Mouse (Mus musculus) forebrain, embryonic 13.5 days (tissue): ENCODE results near the gene Plscr1. TPM values are rescaled to one million over a fixed set of nuclear protein-coding genes. Genes with fewer than 3 reads are reported as not detected.

Experiments
- ATAC-seq: fragments of 200-750 bp; cut with Nextera tagmentation; 2 replicates; pipeline ENCODE4 v1.8.0; 2017
- H3K27ac ChIP-seq: fragments of 300-500 bp; sonication (generic); 2 replicates; pipeline ENCODE4 v1.5.1; 2015; ENCODE audit warnings: inconsistent platforms, mild to moderate bottlenecking, moderate library complexity
- H3K27me3 ChIP-seq: fragments of 300-500 bp; sonication (generic); 2 replicates; pipeline ENCODE4 v1.6.1; 2015; ENCODE audit warnings: mild to moderate bottlenecking, inconsistent platforms
- H3K36me3 ChIP-seq: fragments of 300-500 bp; sonication (generic); 2 replicates; pipeline ENCODE4 v1.6.1; 2015; ENCODE audit warnings: mild to moderate bottlenecking, inconsistent platforms; ENCODE audit not compliant: poor library complexity, severe bottlenecking
- H3K4me1 ChIP-seq: fragments of 300-500 bp; sonication (generic); 2 replicates; pipeline ENCODE4 v1.6.1; 2015; ENCODE audit warnings: inconsistent platforms
- H3K4me2 ChIP-seq: fragments of 300-500 bp; sonication (generic); 2 replicates; pipeline ENCODE4 v1.6.1; 2015; ENCODE audit warnings: inconsistent platforms, mild to moderate bottlenecking, moderate library complexity
- H3K4me3 ChIP-seq: fragments of 300-500 bp; sonication (generic); 2 replicates; pipeline ENCODE4 v1.5.1; 2015; ENCODE audit warnings: mild to moderate bottlenecking, inconsistent platforms
- H3K9ac ChIP-seq: fragments of 300-500 bp; sonication (generic); 2 replicates; pipeline ENCODE4 v1.6.1; 2015; ENCODE audit warnings: mild to moderate bottlenecking, inconsistent platforms
- H3K9me3 ChIP-seq: fragments of 300-500 bp; sonication (generic); replicated peaks from 2 replicates; pipeline ENCODE4 v1.6.1; 2016; ENCODE audit warnings: inconsistent platforms
- WGBS: fragments of 180-500 bp; shearing (Covaris S2); methylation state at CpG from one replicate; pipeline ENCODE4 v1.1.7; 2015; 5-methylcytosine and 5-hydroxymethylcytosine counted together
- polyA plus RNA-seq: library from polyadenylated mRNA; unstranded; fragments of >200 nt; fragmentation: Nextera tagmentation; extraction: Ambion mirVana; gene quantifications from 2 replicates; pipeline ENCODE4 v1.2.1, GENCODE M21; 2015

The Plscr1 gene
- polyA plus RNA-seq, 1 experiment from 2014 or later: 12.5 TPM

DNA sequence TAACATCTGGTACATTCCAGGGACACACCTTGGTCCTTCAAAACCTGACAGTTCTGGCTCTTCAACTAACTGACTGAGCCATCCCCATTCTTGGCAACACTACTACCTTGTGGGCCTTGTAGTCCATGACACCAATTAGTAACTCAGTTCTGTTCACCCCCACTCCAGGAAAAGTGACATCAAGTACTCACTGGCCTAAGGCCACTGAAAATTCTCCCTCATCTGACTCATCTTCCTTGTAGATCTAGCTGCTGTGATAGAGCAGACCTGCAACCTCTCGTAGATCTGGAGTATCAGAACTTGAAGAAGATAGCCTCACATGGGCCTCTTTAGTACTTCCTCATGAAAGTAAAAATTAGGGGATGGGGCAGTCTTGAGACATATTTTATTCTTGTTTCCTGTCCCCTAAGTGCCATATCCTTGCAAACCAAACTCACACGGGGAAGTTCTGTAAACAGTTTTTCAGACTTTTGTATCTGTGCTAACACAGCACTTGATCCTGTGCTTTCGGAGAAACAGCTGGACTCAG lies 23.4 kb upstream of the Plscr1 start:
- H3K4me2 ChIP-seq: no peak overlapping the region
- H3K36me3 ChIP-seq: no peaks in the 10 kb centered on the region
- H3K4me1 ChIP-seq: no peaks in the 10 kb centered on the region
- H3K9ac ChIP-seq: no peak overlapping the region
- 86% methylated on average over 3 of the region's 3 CpGs for WGBS
- H3K9me3 ChIP-seq: no peaks in the 10 kb centered on the region
- no peaks in the 10 kb centered on the region for H3K27me3 ChIP-seq
- no peak for ATAC-seq
- H3K27ac ChIP-seq: no peak overlapping the region
- no peak overlapping the region for H3K4me3 ChIP-seq

DNA sequence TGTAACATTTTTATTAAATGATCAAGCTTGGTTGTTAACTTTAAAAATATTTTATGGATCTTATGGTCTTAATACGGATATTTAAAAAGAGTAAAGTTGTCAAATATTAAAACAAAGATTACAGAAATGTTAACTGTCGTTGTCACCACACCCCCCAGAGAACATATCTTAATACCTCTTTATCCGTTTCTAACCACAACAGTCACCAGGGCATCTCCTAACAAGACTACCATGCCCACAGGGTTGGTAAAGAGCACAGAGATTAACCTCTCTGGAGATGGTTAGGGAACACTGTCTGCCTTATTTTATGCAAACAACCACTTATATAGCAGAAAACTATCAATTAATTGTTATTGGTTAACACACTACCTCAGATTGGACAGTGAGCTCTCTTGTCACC lies 22.8 kb upstream of the Plscr1 start:
- 87% methylated on average over 3 of the region's 3 CpGs for WGBS
- Histone ChIP-seq H3K36me3 (no peaks in the 10 kb centered on the region), H3K4me2 (no peak overlapping the region), H3K4me3 (no peak overlapping the region), H3K27me3 (no peaks in the 10 kb centered on the region), H3K27ac (no peak overlapping the region), H3K4me1 (no peaks in the 10 kb centered on the region), H3K9me3 (no peaks in the 10 kb centered on the region), H3K9ac (no peak overlapping the region)
- no peak for ATAC-seq

DNA sequence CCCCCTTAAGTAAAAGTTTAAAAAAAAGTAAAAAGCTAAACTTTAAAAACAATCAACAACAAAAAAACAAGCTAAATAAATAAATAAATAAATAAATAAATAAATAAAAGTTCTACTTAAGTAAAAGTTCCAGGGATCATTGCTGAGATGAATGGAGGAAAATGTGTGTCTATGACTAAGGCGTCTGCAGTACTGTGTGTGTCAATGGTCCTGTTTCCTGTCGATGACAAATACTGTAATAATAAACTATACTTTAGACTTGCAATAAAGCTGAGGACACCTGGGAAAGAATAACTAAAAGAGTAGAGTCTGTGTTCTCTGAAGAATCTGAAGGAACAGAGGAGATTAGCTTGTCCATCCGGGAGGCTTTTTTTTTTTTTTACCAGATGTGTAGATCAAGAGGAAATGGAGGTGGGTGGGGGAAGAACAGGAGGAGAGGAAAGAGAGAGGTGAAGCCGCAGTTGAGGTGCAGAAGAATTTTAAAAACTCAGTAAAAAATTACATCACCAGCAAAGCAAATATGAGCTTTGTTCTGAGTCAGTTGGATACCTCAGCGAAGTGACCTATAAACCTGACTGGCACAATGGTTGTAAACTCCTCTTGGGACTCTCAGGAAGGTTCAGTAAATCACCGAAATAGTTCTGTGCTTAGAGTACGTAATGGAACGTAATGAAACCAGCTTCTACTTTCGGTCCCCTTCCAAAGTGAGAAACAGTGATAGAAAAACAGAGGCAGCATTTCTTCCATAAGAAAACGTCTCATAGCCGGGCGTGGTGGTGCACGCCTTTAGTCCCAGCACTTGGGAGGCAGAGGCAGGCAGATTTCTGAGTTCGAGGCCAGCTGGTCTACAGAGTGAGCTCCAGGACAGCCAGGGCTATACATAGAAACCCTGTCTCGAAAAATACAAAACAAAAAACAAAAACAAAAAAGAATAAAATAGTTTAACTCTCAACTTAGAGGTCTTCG lies 20.4 kb upstream of the Plscr1 start:
- 93% methylated on average over 16 of the region's 16 CpGs for WGBS
- Histone ChIP-seq H3K27me3 (no peaks in the 10 kb centered on the region), H3K4me2 (no peak overlapping the region), H3K4me3 (no peak overlapping the region), H3K9ac (no peak overlapping the region), H3K4me1 (no peaks in the 10 kb centered on the region), H3K36me3 (no peaks in the 10 kb centered on the region), H3K27ac (no peak overlapping the region), H3K9me3 (no peaks in the 10 kb centered on the region)
- ATAC-seq: no peak

DNA sequence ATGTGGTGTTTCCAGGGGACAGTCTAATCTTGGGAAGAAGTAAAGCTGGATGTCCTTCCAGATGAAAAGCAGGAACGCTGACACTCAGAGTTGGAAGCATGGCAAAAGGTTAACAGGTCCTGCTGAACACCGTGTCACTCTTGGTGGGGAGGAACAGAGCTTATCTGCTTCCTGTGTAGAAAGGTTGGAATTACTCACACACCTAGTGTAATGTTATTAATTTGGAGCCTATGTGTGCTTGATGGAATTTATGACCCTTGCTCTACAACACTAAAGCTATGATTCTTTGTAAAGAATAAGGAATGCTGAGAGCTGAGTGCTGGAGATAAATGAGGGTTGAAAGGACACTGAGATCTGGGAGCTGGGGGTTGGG lies 19.7 kb upstream of the Plscr1 start:
- no peaks in the 10 kb centered on the region for H3K36me3 ChIP-seq
- H3K27ac ChIP-seq: no peak overlapping the region
- H3K4me3 ChIP-seq: no peak overlapping the region
- ATAC-seq: no peak
- WGBS: 86% methylated on average over 2 of the region's 2 CpGs
- H3K27me3 ChIP-seq: no peaks in the 10 kb centered on the region
- H3K4me1 ChIP-seq: no peaks in the 10 kb centered on the region
- H3K4me2 ChIP-seq: no peak overlapping the region
- no peak overlapping the region for H3K9ac ChIP-seq
- no peaks in the 10 kb centered on the region for H3K9me3 ChIP-seq

DNA sequence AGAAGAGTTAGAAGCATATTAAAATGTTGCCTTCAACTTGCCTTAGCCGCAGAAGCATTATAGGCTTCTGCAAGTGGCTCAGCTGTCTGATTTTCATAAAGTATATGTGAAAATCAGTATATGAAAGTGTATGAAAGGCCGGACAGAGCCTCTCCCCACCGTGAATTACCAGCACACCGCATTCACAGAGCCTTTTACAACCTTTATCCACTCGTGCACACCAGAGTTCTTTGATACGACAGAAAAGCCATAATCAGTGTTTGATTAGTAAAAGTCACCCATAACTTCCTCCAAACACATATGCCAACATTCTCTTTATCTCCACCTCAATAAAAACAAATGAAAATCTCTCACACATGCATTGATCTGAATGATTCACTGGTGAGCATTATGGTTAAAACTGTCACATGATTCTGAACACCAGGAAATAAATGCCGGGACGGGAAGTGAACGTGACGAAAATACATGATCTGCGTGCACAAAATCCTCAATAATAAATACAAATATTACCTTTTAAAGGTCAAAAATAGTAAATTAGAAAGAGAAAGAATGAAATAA lies 14.6 kb upstream of the Plscr1 start:
- Histone ChIP-seq H3K36me3 (no peaks in the 10 kb centered on the region), H3K9me3 (no peaks in the 10 kb centered on the region), H3K4me2 (no peak overlapping the region), H3K9ac (no peak overlapping the region), H3K27ac (no peak overlapping the region), H3K4me1 (no peaks in the 10 kb centered on the region), H3K27me3 (no peaks in the 10 kb centered on the region), H3K4me3 (no peak overlapping the region)
- no peak for ATAC-seq
- WGBS: 89% methylated on average over 11 of the region's 11 CpGs

DNA sequence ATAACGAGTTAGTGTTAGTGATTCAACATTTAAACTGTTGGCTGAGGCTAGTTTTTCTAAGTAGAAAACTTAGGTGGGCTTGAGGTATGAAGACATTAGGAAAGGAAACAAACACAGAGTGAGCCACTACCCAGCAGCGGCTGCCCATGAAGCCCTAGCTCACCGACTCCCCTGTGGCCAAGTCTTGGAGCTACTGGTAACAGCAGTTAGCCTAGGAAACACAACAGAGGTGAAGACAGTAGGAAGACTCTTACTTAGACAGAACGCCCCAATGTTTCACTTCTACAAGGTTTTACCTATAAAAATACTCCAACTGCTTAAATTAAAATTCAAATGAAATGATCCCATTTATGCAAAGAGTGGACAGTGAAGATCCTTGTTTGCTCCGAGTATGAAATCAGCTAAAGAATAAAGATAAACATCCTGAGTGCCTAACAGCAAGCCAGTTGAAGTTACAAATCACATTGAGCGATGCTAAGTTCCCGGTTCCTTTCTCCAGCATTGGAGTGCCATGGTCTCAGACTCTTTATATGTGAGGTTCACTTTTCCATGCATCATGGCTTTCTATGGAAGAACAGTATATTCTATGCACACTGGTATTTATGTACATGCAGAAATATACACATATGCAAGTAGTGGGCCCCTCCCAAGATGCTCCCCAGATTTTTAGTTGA lies 640 bp upstream of the Plscr1 start:
- Histone ChIP-seq H3K9me3 (no peaks in the 10 kb centered on the region), H3K27ac (no peak overlapping the region)
- WGBS: 81% methylated on average over 7 of the region's 7 CpGs

DNA sequence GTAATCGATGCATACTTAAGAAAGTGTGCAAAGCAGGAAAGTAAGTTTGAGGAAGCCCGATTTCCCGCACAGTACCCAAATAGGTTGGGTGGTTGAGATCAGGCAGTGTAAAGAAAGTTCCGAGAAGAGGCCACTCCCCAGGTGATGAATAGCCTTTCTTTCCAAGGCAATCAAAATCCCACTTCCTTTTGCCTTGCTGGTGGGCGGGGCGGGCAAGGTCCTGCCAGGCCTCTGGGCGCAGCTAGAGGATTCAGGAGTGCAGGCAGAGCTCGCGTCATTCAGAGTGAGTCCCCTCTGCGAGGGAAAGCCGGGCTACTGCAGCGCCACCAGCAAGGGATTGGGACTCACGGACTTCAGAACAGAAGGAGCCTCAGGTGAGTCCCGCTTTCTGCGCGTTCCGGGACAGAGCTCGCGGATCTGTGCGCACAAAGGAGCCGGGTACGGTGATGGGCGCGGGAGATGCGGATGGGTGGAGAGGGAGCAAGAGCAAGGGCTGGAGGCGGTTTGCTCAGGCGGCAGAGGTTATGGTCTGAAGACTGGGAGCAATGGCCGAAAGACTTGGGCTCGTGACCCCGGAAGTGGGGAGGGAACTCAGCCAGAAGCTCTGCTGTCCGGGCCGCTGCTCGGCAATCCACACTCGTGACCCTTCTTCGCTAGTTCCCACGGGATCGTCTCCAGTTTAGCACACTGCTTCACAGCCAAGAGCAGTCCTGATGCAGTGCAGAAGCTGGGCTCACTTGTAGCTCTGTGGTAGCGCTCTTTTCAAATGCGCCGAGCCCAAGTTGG lies 630 bp downstream of the Plscr1 start:
- Histone ChIP-seq H3K27ac (peak overlapping the region; percentile 27; the same call in 1 of the 2 replicates), H3K27me3 (no peaks in the 10 kb centered on the region), H3K9ac (peak overlapping the region; percentile 74), H3K4me2 (peak overlapping the region; percentile 84), H3K4me3 (peak overlapping the region; percentile 61), H3K4me1 (peaks cover 15% of the 10 kb centered on the region), H3K36me3 (no peaks in the 10 kb centered on the region), H3K9me3 (no peaks in the 10 kb centered on the region)
- WGBS: under 1% methylated on average over 40 of the region's 40 CpGs
- ATAC-seq: peak; percentile 93

More for the DNA sequence above, 640 bp upstream of the Plscr1 start:
- H3K27me3 ChIP-seq: no peaks in the 10 kb centered on the region
- H3K4me2 ChIP-seq: no peak overlapping the region
- H3K9ac ChIP-seq: no peak overlapping the region
- no peak overlapping the region for H3K4me3 ChIP-seq
- peaks cover 15% of the 10 kb centered on the region for H3K4me1 ChIP-seq
- H3K36me3 ChIP-seq: no peaks in the 10 kb centered on the region
- no peak for ATAC-seq

DNA sequence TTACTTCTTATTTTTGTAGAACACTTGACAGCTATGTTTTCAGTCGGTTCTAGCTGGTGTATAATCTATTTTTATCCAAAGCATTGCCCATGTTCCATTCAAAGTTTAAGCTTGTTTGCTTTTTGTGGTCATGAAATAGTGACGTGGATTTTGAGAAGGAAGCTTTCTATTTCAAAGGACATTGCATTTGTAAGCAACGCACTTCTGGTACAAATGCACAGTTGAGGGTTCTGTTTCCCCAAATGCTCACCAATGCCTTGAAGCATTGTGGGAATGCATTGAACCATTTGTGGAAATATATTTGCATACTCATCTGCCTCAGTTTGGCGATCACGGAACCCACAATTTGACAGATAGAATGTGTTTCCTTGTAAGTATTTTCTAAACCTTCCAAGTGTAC lies 3.2 kb downstream of the Plscr1 start:
- ATAC-seq: no peak
- Histone ChIP-seq H3K9ac (no peak overlapping the region), H3K36me3 (no peaks in the 10 kb centered on the region), H3K27ac (no peak overlapping the region), H3K4me3 (no peak overlapping the region), H3K4me2 (no peak overlapping the region), H3K9me3 (no peaks in the 10 kb centered on the region), H3K27me3 (no peaks in the 10 kb centered on the region), H3K4me1 (peaks cover 15% of the 10 kb centered on the region)
- 83% methylated on average over 5 of the region's 5 CpGs for WGBS

DNA sequence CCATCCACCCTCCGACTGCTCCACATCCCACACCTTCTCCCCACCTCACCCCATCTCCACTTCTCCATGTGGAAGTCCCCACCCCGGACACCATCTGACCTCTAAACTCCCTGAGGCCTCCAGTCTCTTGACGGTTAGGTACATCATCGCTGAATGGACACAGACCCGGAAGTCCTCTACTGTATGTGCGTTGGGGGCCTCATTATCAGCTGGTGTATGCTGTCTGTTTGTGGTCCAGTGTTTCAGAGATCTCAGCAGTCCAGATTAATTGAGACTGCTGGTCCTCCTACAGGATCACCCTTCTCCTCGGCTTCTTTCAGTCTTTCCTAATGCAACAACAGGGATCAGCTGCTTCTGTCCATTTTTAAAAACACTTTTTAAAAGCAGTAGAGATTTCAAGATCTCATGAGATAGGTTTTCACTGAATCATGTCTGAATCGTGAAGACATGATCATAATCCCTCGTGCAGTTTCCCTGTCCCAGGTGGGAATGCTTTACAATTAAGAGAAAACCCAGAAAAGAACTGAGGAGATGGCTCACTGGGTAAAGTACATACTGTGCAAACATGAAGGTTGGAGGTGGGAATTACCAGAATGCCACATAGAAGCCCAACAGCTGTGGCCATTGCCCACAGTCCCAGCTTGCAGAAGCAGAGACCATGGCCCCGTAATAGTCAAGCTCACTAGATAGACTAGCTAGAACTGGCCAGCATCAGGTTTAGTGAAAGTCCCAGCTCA lies 4.2 kb downstream of the Plscr1 start:
- Histone ChIP-seq H3K9ac (no peak overlapping the region), H3K4me1 (peaks cover 15% of the 10 kb centered on the region), H3K9me3 (no peaks in the 10 kb centered on the region), H3K36me3 (no peaks in the 10 kb centered on the region), H3K27ac (no peak overlapping the region), H3K4me3 (no peak overlapping the region), H3K27me3 (no peaks in the 10 kb centered on the region), H3K4me2 (no peak overlapping the region)
- WGBS: 94% methylated on average over 10 of the region's 10 CpGs
- no peak for ATAC-seq

DNA sequence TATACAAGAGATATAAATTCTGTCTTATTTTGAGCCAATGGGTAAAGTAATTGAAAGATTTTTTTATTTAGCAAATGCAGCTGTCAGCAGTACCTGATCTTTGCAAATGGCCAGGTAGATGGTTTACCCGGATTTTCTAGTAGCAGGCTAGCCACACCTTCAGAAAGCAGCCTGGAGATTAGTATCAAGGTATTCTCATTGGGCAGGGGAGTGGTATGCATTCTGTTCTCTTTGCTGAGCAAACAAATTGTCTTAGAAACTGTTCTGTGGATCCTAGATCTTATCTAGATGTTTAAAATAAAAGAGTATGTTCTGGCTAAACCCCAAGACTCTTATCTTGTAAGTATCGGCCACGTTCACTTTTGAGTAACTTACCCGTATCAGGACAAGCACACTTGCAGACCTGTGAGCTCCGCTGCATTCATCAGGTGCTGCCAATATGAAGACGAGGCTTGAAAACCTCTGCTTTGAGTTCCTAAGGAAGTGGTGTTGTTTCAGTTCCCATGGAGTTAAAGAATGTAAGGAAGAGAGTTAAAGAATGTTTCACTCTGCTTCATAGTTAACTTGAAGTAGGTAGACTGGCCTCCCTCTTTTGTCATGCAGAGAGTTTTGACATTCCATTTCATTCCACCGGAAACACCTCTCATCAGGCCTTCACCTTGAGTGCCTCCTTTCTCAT lies 11.1 kb downstream of the Plscr1 start:
- H3K4me1 ChIP-seq: no peaks in the 10 kb centered on the region
- H3K36me3 ChIP-seq: no peaks in the 10 kb centered on the region
- ATAC-seq: no peak
- 88% methylated on average over 7 of the region's 7 CpGs for WGBS
- H3K4me3 ChIP-seq: no peak overlapping the region
- no peaks in the 10 kb centered on the region for H3K9me3 ChIP-seq
- H3K9ac ChIP-seq: no peak overlapping the region
- H3K27me3 ChIP-seq: no peaks in the 10 kb centered on the region
- no peak overlapping the region for H3K4me2 ChIP-seq
- no peak overlapping the region for H3K27ac ChIP-seq

DNA sequence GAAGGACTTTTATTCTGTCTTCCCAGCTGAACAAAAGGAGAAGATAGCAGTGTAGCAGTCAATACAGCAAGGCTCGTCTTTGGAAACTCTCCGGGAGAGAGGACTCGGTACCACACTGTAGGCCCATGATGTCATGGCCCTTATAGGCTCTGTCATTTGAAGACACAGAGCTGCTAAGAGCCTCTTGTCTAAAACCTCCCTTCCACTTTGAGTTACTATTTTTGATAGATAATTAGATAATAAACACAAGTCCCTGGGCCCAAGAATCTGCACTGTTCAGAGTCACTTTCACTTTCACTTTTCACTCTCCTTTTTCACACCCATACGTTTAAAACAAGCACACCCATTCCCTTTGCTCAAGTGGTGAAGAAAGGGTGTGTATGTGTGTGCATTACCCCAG lies 16.2 kb downstream of the Plscr1 start:
- Histone ChIP-seq H3K9me3 (no peaks in the 10 kb centered on the region), H3K27ac (no peak overlapping the region), H3K4me1 (no peaks in the 10 kb centered on the region), H3K9ac (no peak overlapping the region), H3K4me3 (no peak overlapping the region), H3K36me3 (peaks cover 14% of the 10 kb centered on the region), H3K4me2 (no peak overlapping the region), H3K27me3 (no peaks in the 10 kb centered on the region)
- no peak for ATAC-seq
- WGBS: 89% methylated on average over 4 of the region's 4 CpGs
